Mouse (Mus musculus): ENCODE measurements around the gene Fam187b. TPM values are rescaled to one million over a fixed set of nuclear protein-coding genes. Genes with fewer than 3 reads are reported as not detected.
"Not testable (repeated sequence)": the region's sequence is repeated elsewhere in the genome, so short reads cannot be mapped to it uniquely, and the experiment has no call there.

Gene Fam187b
- 1.2 and 2.5 TPM in 2 replicates for polyA plus RNA-seq (2016; fragmentation: Nextera tagmentation; extraction: Ambion mirVana)

- Histone ChIP-seq H3K36me3 (peaks cover 3% of the 10 kb centered on the region; the same call in 1 of the 2 replicates), H3K27ac (peak within 1 kb of the TSS; percentile 81), H3K27me3 (ENCODE audit: insufficient read depth, poor library complexity, severe bottlenecking) (peaks cover 22% of the 10 kb centered on the region), H3K4me3 (peak within 1 kb of the TSS; percentile 65), H3K9me3 (no peaks in the 10 kb centered on the region), H3K4me1 (peaks cover 12% of the 10 kb centered on the region)
- under 1% methylated on average over 37 of the region's 37 CpGs for WGBS
- DNase-seq (ENCODE audit: low spot score) = peak; percentile 88
These were observed at the start of gene Fam187b for GRCm38 (mm10) chr7:30973501-30974289. Gene Fam187b (plus strand): TSS chr7:30973790.

- no peaks in the 10 kb centered on the region for H3K4me1 ChIP-seq
- H3K36me3 ChIP-seq = no peaks in the 10 kb centered on the region
- peak; percentile 70 for DNase-seq (ENCODE audit: low spot score)
- H3K4me3 ChIP-seq = no peak overlapping the region
- peaks cover 5% of the 10 kb centered on the region; the same call in 1 of the 2 replicates for H3K27me3 ChIP-seq (ENCODE audit: insufficient read depth, poor library complexity, severe bottlenecking)
- H3K27ac ChIP-seq = no peak overlapping the region
- no peaks in the 10 kb centered on the region for H3K9me3 ChIP-seq
- 59% methylated on average over 3 of the region's 3 CpGs for WGBS
These were observed 49.5 kb upstream of the Fam187b start for GRCm38 (mm10) chr7:30924071-30924470.

- not testable (repeated sequence) for H3K27me3 ChIP-seq (ENCODE audit: insufficient read depth, poor library complexity, severe bottlenecking); DNase-seq (ENCODE audit: low spot score); H3K9me3 ChIP-seq; H3K4me3 ChIP-seq; H3K27ac ChIP-seq; H3K36me3 ChIP-seq; H3K4me1 ChIP-seq
- 70% methylated on average over 2 of the region's 2 CpGs for WGBS
These were observed 49.0 kb upstream of the Fam187b start, which contains the start of gene Hamp2 for GRCm38 (mm10) chr7:30924581-30924980. Gene Hamp2 (minus strand): TSS chr7:30924681.

DNA sequence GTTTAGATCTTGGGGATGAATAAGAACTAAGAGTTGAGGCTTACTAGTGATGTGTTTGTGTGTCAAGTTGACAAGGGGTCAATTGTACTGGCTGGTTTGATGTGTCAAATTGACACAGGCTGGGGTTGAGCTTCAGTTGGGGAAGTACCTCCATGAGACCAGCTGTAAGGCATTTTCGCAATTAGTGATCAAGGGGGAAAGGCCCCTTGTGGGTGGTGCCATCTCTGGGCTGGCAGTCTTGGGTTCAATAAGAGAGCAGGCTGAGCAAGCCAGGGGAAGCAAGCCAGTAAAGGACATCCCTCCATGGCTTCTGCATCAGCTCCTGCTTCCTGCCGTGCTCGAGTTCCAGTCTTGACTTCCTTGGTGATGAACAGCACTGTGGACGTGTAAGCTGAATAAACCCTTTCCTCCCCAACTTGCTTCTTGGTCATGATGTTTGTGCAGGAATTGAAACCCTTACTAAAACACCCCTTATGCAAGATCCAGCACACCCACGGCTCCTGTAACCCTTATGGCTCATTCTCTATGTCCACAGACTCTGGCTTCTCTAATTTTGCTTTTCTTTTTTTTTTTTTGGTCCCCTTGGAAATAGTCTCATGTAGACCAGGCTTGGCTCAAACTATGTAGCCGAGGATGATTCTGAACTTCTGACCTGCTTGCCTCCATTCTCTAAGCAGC, 38.0 kb upstream of the Fam187b start:
- not testable (repeated sequence) for H3K27ac ChIP-seq; H3K9me3 ChIP-seq; DNase-seq (ENCODE audit: low spot score); H3K4me1 ChIP-seq; H3K36me3 ChIP-seq; H3K4me3 ChIP-seq; H3K27me3 ChIP-seq (ENCODE audit: insufficient read depth, poor library complexity, severe bottlenecking)
- WGBS = 81% methylated on average over 6 of the region's 6 CpGs

- H3K9me3 ChIP-seq; H3K36me3 ChIP-seq; H3K4me3 ChIP-seq; DNase-seq (ENCODE audit: low spot score); H3K4me1 ChIP-seq; H3K27ac ChIP-seq; H3K27me3 ChIP-seq (ENCODE audit: insufficient read depth, poor library complexity, severe bottlenecking): not testable (repeated sequence)
- WGBS = 76% methylated on average over 1 of the region's 1 CpGs
These were observed 33.5 kb upstream of the Fam187b start for GRCm38 (mm10) chr7:30940070-30940469.

- WGBS = 30% methylated on average over 3 of the region's 3 CpGs
- H3K9me3 ChIP-seq, H3K4me3 ChIP-seq: not testable (repeated sequence)
These were observed 31.2 kb upstream of the Fam187b start for GRCm38 (mm10) chr7:30942365-30942764.

DNA sequence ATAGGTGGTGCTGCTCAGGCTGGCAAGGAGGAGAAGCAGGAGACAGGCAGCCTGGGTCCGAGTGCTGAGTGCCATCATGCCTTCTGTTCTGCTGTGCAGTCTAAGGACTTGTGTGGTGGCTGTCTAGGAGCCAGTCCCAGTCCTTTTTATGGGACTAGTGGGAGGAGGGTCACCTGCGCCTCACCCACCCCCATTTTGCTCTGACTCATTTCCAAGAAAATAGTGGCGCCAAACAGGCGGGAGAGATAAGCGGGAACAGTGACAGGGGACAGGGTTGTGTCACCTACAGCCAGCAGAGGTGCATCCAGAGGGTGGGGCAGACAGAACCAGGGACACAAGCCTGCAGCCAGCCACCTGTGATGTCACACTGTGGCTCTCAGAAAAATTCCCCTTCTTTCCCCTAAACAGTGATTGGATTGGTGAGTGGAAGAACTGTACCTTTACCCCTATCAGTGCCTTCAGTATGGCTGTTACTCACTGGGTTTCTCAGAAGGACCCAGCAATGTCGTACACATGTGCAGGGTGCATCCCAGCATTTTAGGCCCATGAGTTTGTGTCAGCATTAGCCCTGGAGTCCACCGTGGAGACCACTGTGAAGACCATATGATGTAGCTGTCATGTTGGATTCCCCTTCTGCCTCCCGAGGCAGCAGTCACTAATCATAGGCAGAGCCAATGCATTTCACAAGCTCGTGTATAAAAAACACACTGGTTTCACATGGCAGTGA, 29.5 kb upstream of the Fam187b start, which contains the start of gene Hamp:
TSS of gene Hamp (minus strand) at position 124 of the 727 bp plus-strand sequence.
- Histone ChIP-seq H3K4me3 (no peak within 1 kb of the TSS), H3K36me3 (peaks cover 25% of the 10 kb centered on the region), H3K4me1 (no peaks in the 10 kb centered on the region), H3K9me3 (no peaks in the 10 kb centered on the region), H3K27me3 (ENCODE audit: insufficient read depth, poor library complexity, severe bottlenecking) (no peaks in the 10 kb centered on the region), H3K27ac (no peak within 1 kb of the TSS)
- no peak for DNase-seq (ENCODE audit: low spot score)
- 61% methylated on average over 9 of the region's 9 CpGs for WGBS

More at GRCm38 (mm10) chr7:30942365-30942764, 31.2 kb upstream of the Fam187b start:
- not testable (repeated sequence) for H3K27ac ChIP-seq; H3K27me3 ChIP-seq (ENCODE audit: insufficient read depth, poor library complexity, severe bottlenecking); DNase-seq (ENCODE audit: low spot score); H3K4me1 ChIP-seq
- H3K36me3 ChIP-seq = peaks cover 15% of the 10 kb centered on the region

DNA sequence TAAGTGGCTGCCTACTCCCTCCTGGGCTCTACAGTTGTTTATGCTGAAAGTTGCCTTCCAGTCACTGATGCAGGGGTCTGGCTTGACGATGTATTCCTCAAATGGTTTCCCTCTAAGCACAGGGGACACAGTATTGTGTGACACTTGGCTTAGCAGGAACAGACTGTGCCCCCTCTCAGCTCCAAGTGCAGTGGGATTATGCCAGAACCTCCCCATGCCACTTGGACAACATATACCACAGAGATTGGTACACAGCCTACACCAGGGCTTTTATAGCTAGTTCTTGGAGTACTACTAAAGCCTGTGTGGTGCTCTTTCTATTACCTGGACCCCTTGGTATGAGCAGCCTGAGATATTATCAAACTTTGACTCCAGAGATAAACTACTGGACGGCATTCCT, 28.9 kb upstream of the Fam187b start:
- H3K9me3 ChIP-seq; H3K27ac ChIP-seq; DNase-seq (ENCODE audit: low spot score); H3K4me1 ChIP-seq; H3K4me3 ChIP-seq; H3K27me3 ChIP-seq (ENCODE audit: insufficient read depth, poor library complexity, severe bottlenecking): not testable (repeated sequence)
- WGBS = 69% methylated on average over 2 of the region's 2 CpGs
- H3K36me3 ChIP-seq = peaks cover 30% of the 10 kb centered on the region

DNA sequence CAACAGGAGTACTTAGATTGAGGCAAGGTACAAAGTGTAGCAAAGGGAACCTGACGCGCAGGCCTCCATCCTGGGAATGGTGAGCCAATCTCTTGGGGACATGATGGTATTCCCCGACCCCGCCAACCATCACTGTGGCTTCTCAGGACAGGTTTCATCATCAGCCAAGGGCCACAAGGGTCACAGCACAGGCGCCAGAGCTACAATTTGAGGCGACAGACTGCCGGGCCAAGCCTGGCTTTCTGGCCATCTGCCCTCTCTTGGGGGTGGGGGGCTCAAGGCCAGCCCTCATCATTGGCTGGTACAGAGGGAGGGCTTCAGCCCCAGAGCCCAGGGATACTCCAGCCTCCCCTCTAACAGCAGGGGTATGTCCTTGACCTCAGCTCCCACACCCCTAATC, 28.1 kb upstream of the Fam187b start:
- DNase-seq (ENCODE audit: low spot score); H3K4me1 ChIP-seq; H3K27ac ChIP-seq; H3K27me3 ChIP-seq (ENCODE audit: insufficient read depth, poor library complexity, severe bottlenecking); H3K4me3 ChIP-seq; H3K9me3 ChIP-seq: not testable (repeated sequence)
- 86% methylated on average over 7 of the region's 7 CpGs for WGBS
- peaks cover 38% of the 10 kb centered on the region for H3K36me3 ChIP-seq

DNA sequence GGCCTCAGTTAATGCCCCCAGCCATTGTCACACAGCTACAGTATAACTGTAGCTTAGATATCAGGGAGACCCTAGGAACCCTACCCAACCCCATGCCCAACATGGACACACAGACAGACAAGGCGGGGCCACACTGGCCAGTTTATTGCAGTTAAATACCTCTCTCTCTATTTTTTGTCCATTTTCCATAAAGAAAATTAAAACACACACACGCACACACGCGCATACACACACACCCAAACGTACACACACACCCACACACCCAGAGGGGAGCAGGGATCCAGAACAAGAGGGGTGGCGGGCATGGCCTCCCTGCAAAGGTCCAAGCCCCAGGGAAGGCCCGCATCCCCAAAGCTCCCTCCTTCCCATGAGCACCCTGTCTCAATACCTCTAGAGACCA, 27.7 kb upstream of the Fam187b start:
- no peak overlapping the region for H3K4me3 ChIP-seq
- H3K9me3 ChIP-seq = no peaks in the 10 kb centered on the region
- 92% methylated on average over 7 of the region's 7 CpGs for WGBS
- no peak overlapping the region for H3K27ac ChIP-seq
- H3K27me3 ChIP-seq (ENCODE audit: insufficient read depth, poor library complexity, severe bottlenecking) = no peaks in the 10 kb centered on the region
- peaks cover 42% of the 10 kb centered on the region for H3K36me3 ChIP-seq
- H3K4me1 ChIP-seq = no peaks in the 10 kb centered on the region
- no peak for DNase-seq (ENCODE audit: low spot score)

- H3K36me3 ChIP-seq = peaks cover 80% of the 10 kb centered on the region
- not testable (repeated sequence) for H3K9me3 ChIP-seq; DNase-seq (ENCODE audit: low spot score); H3K4me3 ChIP-seq; H3K27ac ChIP-seq; H3K27me3 ChIP-seq (ENCODE audit: insufficient read depth, poor library complexity, severe bottlenecking); H3K4me1 ChIP-seq
- 86% methylated on average over 3 of the region's 3 CpGs for WGBS
These were observed 23.7 kb upstream of the Fam187b start for GRCm38 (mm10) chr7:30949902-30950301.

DNA sequence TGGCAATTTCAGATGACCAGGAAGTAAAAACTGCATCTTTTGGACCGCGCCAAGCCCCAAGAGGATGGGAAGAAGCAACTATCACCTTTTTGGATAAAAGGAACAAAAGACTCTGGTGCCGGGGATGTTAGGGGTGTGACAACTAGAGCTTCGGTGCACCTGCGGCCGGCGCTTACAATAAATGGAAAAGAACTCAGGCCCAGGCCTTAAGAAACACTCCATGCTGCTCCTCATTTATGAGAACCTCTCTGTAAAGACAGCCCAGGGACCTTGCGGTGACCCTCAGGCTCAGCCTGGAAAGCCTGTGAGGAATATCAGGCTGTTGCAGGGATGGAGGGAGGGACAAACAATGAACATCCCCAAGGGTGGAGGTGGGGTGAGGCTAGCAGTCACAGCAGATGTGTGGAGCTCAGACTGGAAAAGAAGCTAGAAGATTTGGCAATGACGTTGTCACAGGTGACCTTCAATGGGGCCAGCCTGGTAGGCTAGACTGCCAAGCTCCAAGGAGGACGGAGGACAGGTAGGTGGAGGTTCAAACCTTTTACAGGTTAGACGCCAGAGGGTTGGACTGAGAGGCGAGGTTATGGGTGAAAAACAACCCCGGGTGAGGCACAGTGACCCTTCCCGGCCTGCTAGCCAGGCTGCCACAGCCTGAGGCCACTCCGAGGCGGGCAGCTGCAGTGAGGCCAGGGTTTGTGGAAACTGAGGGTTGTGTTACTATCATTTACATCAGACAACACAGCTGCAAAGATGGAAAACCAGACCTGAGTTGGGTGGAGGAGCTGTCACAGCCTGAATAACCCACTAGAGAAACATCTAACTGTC, 20.9 kb upstream of the Fam187b start:
- H3K27me3 ChIP-seq (ENCODE audit: insufficient read depth, poor library complexity, severe bottlenecking) = no peaks in the 10 kb centered on the region
- peaks cover 67% of the 10 kb centered on the region for H3K36me3 ChIP-seq
- H3K4me3 ChIP-seq = no peak overlapping the region
- H3K27ac ChIP-seq = no peak overlapping the region
- H3K9me3 ChIP-seq = no peaks in the 10 kb centered on the region
- no peak for DNase-seq (ENCODE audit: low spot score)
- 95% methylated on average over 16 of the region's 16 CpGs for WGBS
- peaks cover 10% of the 10 kb centered on the region for H3K4me1 ChIP-seq
